Mouse (Mus musculus) right cerebral cortex, postnatal 36 days (tissue): ENCODE data around the gene 1700020N15Rik.
"Not testable (repeated sequence)": the region's sequence is repeated elsewhere in the genome, so short reads cannot be mapped to it uniquely, and the experiment has no call there.

Experiments used
- DNase-seq, 2 experiments: peaks; one replicate each; pipeline ENCODE4 v3.0.0; 2022; ENCODE audit warnings: low spot score in 2 of 2, mixed read lengths in 1 of 2

1700020N15Rik gene

GRCm38 (mm10) chrX:69945000-69945399 lies at the start of gene 1700020N15Rik:
Gene 1700020N15Rik, plus strand, starts transcription at chrX:69945300.
- DNase-seq, result not testable (repeated sequence)

- no peak for DNase-seq
These were observed 31.9 kb downstream of the 1700020N15Rik start for GRCm38 (mm10) chrX:69976790-69977579.
